Mouse (Mus musculus) megakaryocyte, embryonic 14.5 days (primary cell): ENCODE measurements around the gene Tmem108.

ENCODE experiments used
- FLI1 ChIP-seq: IDR thresholded peaks from 2 replicates; pipeline ENCODE4 v1.6.1; 2012; ENCODE audit warnings: low read length, inconsistent platforms, mixed read lengths
- GATA1 ChIP-seq: IDR thresholded peaks from 3 replicates; pipeline ENCODE4 v1.6.1; 2012; ENCODE audit warnings: mixed read lengths, low read length, inconsistent platforms, borderline replicate concordance

DNA sequence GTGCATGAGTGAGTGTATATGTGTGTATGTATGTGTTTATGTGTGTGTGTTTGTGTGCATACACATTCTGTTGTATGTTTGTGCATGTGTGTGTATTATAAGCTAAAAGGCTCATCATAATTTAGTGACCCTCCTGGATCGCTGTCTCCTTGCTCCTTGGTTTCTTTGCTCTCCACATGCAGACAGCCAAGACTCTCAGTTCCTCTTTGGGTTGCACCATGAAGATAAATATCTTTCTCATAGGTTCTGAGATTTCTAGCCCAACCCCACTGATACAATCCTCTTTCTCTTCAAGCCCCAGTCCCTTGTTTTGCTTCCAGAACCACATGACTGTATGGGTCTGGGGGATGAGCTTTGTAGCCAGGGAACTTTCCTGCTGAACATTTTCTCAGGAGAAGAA lies 302.3 kb downstream of the Tmem108 start:
- TF ChIP-seq GATA1 = no peak
- no peak for TF ChIP-seq FLI1
